Mouse (Mus musculus) small intestine, adult 2 months (tissue): ENCODE results near the gene Sat2. TPM values are rescaled to one million over a fixed set of nuclear protein-coding genes. Genes with fewer than 3 reads are reported as not detected.

Experiments used
- H3K27ac ChIP-seq: fragments of 200-500 bp; 2 replicates; pipeline ENCODE4 v1.5.1; 2012; ENCODE audit warnings: low read depth, low read length, control low read depth, inconsistent platforms; ENCODE audit not compliant: insufficient read depth
- H3K27me3 ChIP-seq: fragments of 200-500 bp; 2 replicates; pipeline ENCODE4 v1.6.1; 2012; ENCODE audit warnings: mild to moderate bottlenecking, moderate library complexity, low read length, inconsistent platforms; ENCODE audit not compliant: control insufficient read depth, insufficient read depth
- H3K36me3 ChIP-seq: fragments of 200-500 bp; 2 replicates; pipeline ENCODE4 v1.6.1; 2012; ENCODE audit warnings: mild to moderate bottlenecking, low read length, control low read depth, inconsistent platforms; ENCODE audit not compliant: control insufficient read depth, insufficient read depth
- H3K4me1 ChIP-seq: fragments of 200-500 bp; 2 replicates; pipeline ENCODE4 v1.6.1; 2012; ENCODE audit warnings: low read length, inconsistent platforms, mixed read lengths; ENCODE audit not compliant: control insufficient read depth, insufficient read depth, insufficient read length
- H3K4me3 ChIP-seq: fragments of 200-500 bp; 2 replicates; pipeline ENCODE4 v1.5.1; 2012; ENCODE audit warnings: low read depth, mild to moderate bottlenecking, control low read depth, inconsistent platforms, low read length, moderate library complexity
- CTCF ChIP-seq: fragments of 200-500 bp; IDR thresholded peaks from 2 replicates; pipeline ENCODE4 v1.5.1; 2012; ENCODE audit warnings: low read depth, mild to moderate bottlenecking, control low read depth, inconsistent platforms, low read length, moderate library complexity, mixed read lengths; ENCODE audit not compliant: insufficient replicate concordance, insufficient read length; ENCODE audit errors: extremely low read depth
- POLR2A ChIP-seq: fragments of 200-500 bp; IDR thresholded peaks from 2 replicates; pipeline ENCODE4 v1.6.1; 2012; ENCODE audit warnings: low read depth, mild to moderate bottlenecking, control low read depth, inconsistent platforms, low read length, moderate library complexity
- WGBS: fragments of 180-500 bp; shearing (Covaris S2); methylation state at CpG from one replicate; pipeline ENCODE4 v1.1.7; 2018; 5-methylcytosine and 5-hydroxymethylcytosine counted together
- polyA plus RNA-seq: library from polyadenylated mRNA; depleted of rRNA; stranded (reverse); fragments of >200 nt; gene quantifications from 2 replicates; pipeline ENCODE4 v1.2.3, GENCODE M21; 2012

Gene Sat2
- polyA plus RNA-seq, 1 experiment, result 0.49 TPM

GRCm38 (mm10) chr11:69590622-69591021 lies 31.2 kb upstream of the Sat2 start:
- H3K27me3 ChIP-seq, result no peaks in the 10 kb centered on the region
- H3K4me3 ChIP-seq, result no peak overlapping the region
- peaks cover 46% of the 10 kb centered on the region for H3K36me3 ChIP-seq
- no peak for TF ChIP-seq POLR2A
- no peak for TF ChIP-seq CTCF
- H3K4me1 ChIP-seq, result peaks cover 4% of the 10 kb centered on the region; the same call in 1 of the 2 replicates
- WGBS, result 94% methylated on average over 8 of the region's 8 CpGs
- H3K27ac ChIP-seq, result no peak overlapping the region

- no peaks in the 10 kb centered on the region for H3K4me1 ChIP-seq
- TF ChIP-seq CTCF, result no peak
- no peak for TF ChIP-seq POLR2A
- H3K4me3 ChIP-seq, result no peak overlapping the region
- H3K36me3 ChIP-seq, result peaks cover 46% of the 10 kb centered on the region
- H3K27me3 ChIP-seq, result no peaks in the 10 kb centered on the region
- WGBS, result 87% methylated on average over 3 of the region's 3 CpGs
- no peak overlapping the region for H3K27ac ChIP-seq
Observed at GRCm38 (mm10) chr11:69591424-69591823, 30.4 kb upstream of the Sat2 start.

- H3K4me1 ChIP-seq, result no peaks in the 10 kb centered on the region
- H3K27ac ChIP-seq, result no peak overlapping the region
- WGBS, result 80% methylated on average over 7 of the region's 7 CpGs
- no peak overlapping the region for H3K4me3 ChIP-seq
- no peaks in the 10 kb centered on the region for H3K27me3 ChIP-seq
- H3K36me3 ChIP-seq, result peaks cover 43% of the 10 kb centered on the region
- TF ChIP-seq POLR2A, result no peak
- TF ChIP-seq CTCF, result no peak
Observed at GRCm38 (mm10) chr11:69591899-69592637, 29.8 kb upstream of the Sat2 start.

GRCm38 (mm10) chr11:69592799-69593198 lies 29.0 kb upstream of the Sat2 start:
- no peak overlapping the region for H3K27ac ChIP-seq

DNA sequence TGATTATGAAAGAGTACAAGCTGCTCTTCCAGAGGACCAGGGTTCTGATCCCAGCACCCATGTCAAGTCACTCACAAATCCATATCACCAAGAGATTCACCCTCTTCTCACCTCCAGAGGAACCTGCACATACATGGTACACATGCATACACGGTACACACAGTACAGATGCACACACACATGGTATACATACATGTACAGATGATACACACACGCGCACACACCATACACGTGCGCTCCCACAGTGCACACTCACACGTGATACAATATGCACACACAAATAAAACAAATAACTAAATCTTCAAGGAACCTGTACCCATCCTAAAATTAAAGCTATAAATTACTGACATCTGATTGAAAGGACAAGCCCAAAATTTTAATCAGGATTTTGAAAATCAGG lies 27.0 kb upstream of the Sat2 start:
- peaks cover 16% of the 10 kb centered on the region for H3K36me3 ChIP-seq
- no peaks in the 10 kb centered on the region for H3K4me1 ChIP-seq
- H3K27me3 ChIP-seq, result no peaks in the 10 kb centered on the region
- 96% methylated on average over 6 of the region's 6 CpGs for WGBS
- H3K27ac ChIP-seq, result no peak overlapping the region
- no peak overlapping the region for H3K4me3 ChIP-seq
- no peak for TF ChIP-seq POLR2A
- TF ChIP-seq CTCF, result no peak

More at GRCm38 (mm10) chr11:69592799-69593198, 29.0 kb upstream of the Sat2 start:
- H3K4me3 ChIP-seq, result no peak overlapping the region
- H3K36me3 ChIP-seq, result peaks cover 36% of the 10 kb centered on the region
- 72% methylated on average over 4 of the region's 4 CpGs for WGBS
- no peak for TF ChIP-seq POLR2A
- no peaks in the 10 kb centered on the region for H3K4me1 ChIP-seq
- H3K27me3 ChIP-seq, result no peaks in the 10 kb centered on the region

GRCm38 (mm10) chr11:69599436-69599835 lies 22.4 kb upstream of the Sat2 start:
- H3K36me3 ChIP-seq, result no peaks in the 10 kb centered on the region
- 14% methylated on average over 9 of the region's 9 CpGs for whole genome bisulfite sequencing
- H3K27me3 ChIP-seq, result peaks cover 1% of the 10 kb centered on the region; the same call in 1 of the 2 replicates
- TF ChIP-seq CTCF (no peak), POLR2A (no peak)
- no peak overlapping the region for H3K27ac ChIP-seq
- H3K4me3 ChIP-seq, result no peak overlapping the region
- no peaks in the 10 kb centered on the region for H3K4me1 ChIP-seq

DNA sequence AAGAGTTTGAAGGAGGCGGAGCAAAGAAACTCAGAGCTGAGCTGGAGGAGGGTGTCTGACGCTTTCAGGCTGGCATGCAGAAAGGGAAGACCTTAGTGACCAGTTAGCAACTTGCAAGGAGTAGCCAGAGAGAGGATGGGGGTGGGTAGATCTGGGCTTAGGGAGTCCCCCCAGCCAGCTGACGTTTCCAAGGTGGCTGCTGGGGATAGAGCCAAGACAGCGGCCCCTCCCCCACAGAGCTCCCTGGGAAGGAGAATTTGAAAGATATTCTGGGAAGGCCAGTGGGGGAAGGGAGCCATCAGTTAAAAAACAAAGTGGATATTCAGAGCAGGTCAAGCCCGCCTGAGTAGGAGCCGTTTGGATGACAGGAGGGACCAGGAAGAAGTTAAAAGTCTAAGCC lies 21.7 kb upstream of the Sat2 start:
- peaks cover 2% of the 10 kb centered on the region; the same call in 1 of the 2 replicates for H3K4me1 ChIP-seq
- TF ChIP-seq CTCF (no peak), POLR2A (no peak)
- H3K4me3 ChIP-seq, result no peak overlapping the region
- H3K27me3 ChIP-seq, result peaks cover 8% of the 10 kb centered on the region
- H3K27ac ChIP-seq, result no peak overlapping the region
- H3K36me3 ChIP-seq, result no peaks in the 10 kb centered on the region
- WGBS, result 34% methylated on average over 6 of the region's 6 CpGs
